Mouse (Mus musculus) kidney, embryonic 14.5 days (tissue): Measurements from ENCODE around the gene Bcl2l13. TPM values are rescaled to one million over a fixed set of nuclear protein-coding genes. Genes with fewer than 3 reads are reported as not detected.

ENCODE experiments used
- ATAC-seq: fragments of 200-750 bp; cut with Nextera tagmentation; 2 replicates; pipeline ENCODE4 v1.8.0; 2017; ENCODE audit warnings: moderate number of reproducible peaks, mild to moderate bottlenecking, moderate TSS enrichment, moderate library complexity; ENCODE audit not compliant: low FRiP score, low TSS enrichment
- H3K27ac ChIP-seq: fragments of 300-500 bp; sonication (generic); 2 replicates; pipeline ENCODE4 v1.5.1; 2014; ENCODE audit warnings: low read depth, mild to moderate bottlenecking, low read length, moderate library complexity, mixed read lengths
- H3K27me3 ChIP-seq: fragments of 300-500 bp; sonication (generic); 2 replicates; pipeline ENCODE4 v1.6.1; 2014; ENCODE audit warnings: mild to moderate bottlenecking, low read length; ENCODE audit not compliant: control insufficient read depth, insufficient read depth
- H3K36me3 ChIP-seq: fragments of 300-500 bp; sonication (generic); 2 replicates; pipeline ENCODE4 v1.6.1; 2014; ENCODE audit warnings: low read length, mixed read lengths; ENCODE audit not compliant: control insufficient read depth, insufficient read depth
- H3K4me1 ChIP-seq: fragments of 300-500 bp; sonication (generic); 2 replicates; pipeline ENCODE4 v1.6.1; 2014; ENCODE audit warnings: low read length, mixed read lengths; ENCODE audit not compliant: control insufficient read depth, insufficient read depth
- H3K4me2 ChIP-seq: fragments of 300-500 bp; sonication (generic); replicated peaks from 2 replicates; pipeline ENCODE4 v1.6.1; 2014; ENCODE audit warnings: low read depth, mild to moderate bottlenecking, low read length
- H3K4me3 ChIP-seq: fragments of 300-500 bp; sonication (generic); 2 replicates; pipeline ENCODE4 v1.5.1; 2014; ENCODE audit warnings: mild to moderate bottlenecking, low read length
- H3K9ac ChIP-seq: fragments of 300-500 bp; sonication (generic); 2 replicates; pipeline ENCODE4 v1.6.1; 2014; ENCODE audit warnings: low read depth, mild to moderate bottlenecking, low read length, moderate library complexity
- H3K9me3 ChIP-seq: fragments of 300-500 bp; sonication (generic); 2 replicates; pipeline ENCODE4 v1.6.1; 2016; ENCODE audit warnings: low read length; ENCODE audit not compliant: control insufficient read depth
- WGBS: fragments of 180-500 bp; shearing (Covaris S2); extraction: QIAGEN DNeasy Blood & Tissue Kit; methylation state at CpG from one replicate; pipeline ENCODE4 v1.1.7; 2014; 5-methylcytosine and 5-hydroxymethylcytosine counted together
- polyA plus RNA-seq: library from polyadenylated mRNA; unstranded; fragments of >200 nt; fragmentation: Nextera tagmentation; extraction: Ambion mirVana; gene quantifications from 2 replicates; pipeline ENCODE4 v1.2.1, GENCODE M21; 2014

The Bcl2l13 gene
- polyA plus RNA-seq, 1 experiment from 2014 or later, result 34.0 TPM

GRCm38 (mm10) chr6:120873874-120874273, 37.9 kb downstream of the Bcl2l13 start:
- no peaks in the 10 kb centered on the region for H3K27me3 ChIP-seq
- no peak overlapping the region for H3K9ac ChIP-seq
- H3K4me3 ChIP-seq, result no peak overlapping the region
- 75% methylated on average over 9 of the region's 9 CpGs for WGBS
- H3K27ac ChIP-seq, result no peak overlapping the region
- H3K36me3 ChIP-seq, result peaks cover 29% of the 10 kb centered on the region
- no peaks in the 10 kb centered on the region for H3K4me1 ChIP-seq
- no peak for ATAC-seq
- H3K4me2 ChIP-seq, result no peak overlapping the region
- no peaks in the 10 kb centered on the region for H3K9me3 ChIP-seq

GRCm38 (mm10) chr6:120879046-120879445, 43.0 kb downstream of the Bcl2l13 start:
- no peak overlapping the region for H3K4me2 ChIP-seq
- H3K27ac ChIP-seq, result no peak overlapping the region
- H3K36me3 ChIP-seq, result peaks cover 40% of the 10 kb centered on the region
- WGBS, result 87% methylated on average over 5 of the region's 5 CpGs
- no peak for ATAC-seq
- H3K4me3 ChIP-seq, result no peak overlapping the region
- no peaks in the 10 kb centered on the region for H3K4me1 ChIP-seq
- no peaks in the 10 kb centered on the region for H3K27me3 ChIP-seq
- peaks cover 4% of the 10 kb centered on the region; the same call in 1 of the 2 replicates for H3K9me3 ChIP-seq
- H3K9ac ChIP-seq, result no peak overlapping the region

GRCm38 (mm10) chr6:120884436-120884835, 48.4 kb downstream of the Bcl2l13 start:
- no peaks in the 10 kb centered on the region for H3K27me3 ChIP-seq
- H3K9ac ChIP-seq, result no peak overlapping the region
- 96% methylated on average over 6 of the region's 6 CpGs for WGBS
- peaks cover 4% of the 10 kb centered on the region; the same call in 1 of the 2 replicates for H3K9me3 ChIP-seq
- no peak overlapping the region for H3K4me3 ChIP-seq
- H3K27ac ChIP-seq, result no peak overlapping the region
- H3K4me1 ChIP-seq, result no peaks in the 10 kb centered on the region
- no peak overlapping the region for H3K4me2 ChIP-seq
- H3K36me3 ChIP-seq, result peaks cover 45% of the 10 kb centered on the region
- ATAC-seq, result no peak

GRCm38 (mm10) chr6:120886696-120887095, 50.7 kb downstream of the Bcl2l13 start:
- Histone ChIP-seq H3K4me2 (no peak overlapping the region), H3K4me3 (no peak overlapping the region), H3K27ac (no peak overlapping the region), H3K27me3 (no peaks in the 10 kb centered on the region), H3K9ac (no peak overlapping the region), H3K36me3 (peaks cover 55% of the 10 kb centered on the region), H3K9me3 (peaks cover 4% of the 10 kb centered on the region; the same call in 1 of the 2 replicates), H3K4me1 (no peaks in the 10 kb centered on the region)
- no peak for ATAC-seq
- 86% methylated on average over 17 of the region's 17 CpGs for WGBS

GRCm38 (mm10) chr6:120894089-120894488, 58.1 kb downstream of the Bcl2l13 start:
- Histone ChIP-seq H3K9me3 (no peaks in the 10 kb centered on the region), H3K27me3 (no peaks in the 10 kb centered on the region), H3K4me3 (no peak overlapping the region), H3K27ac (no peak overlapping the region), H3K36me3 (peaks cover 36% of the 10 kb centered on the region; the same call in 1 of the 2 replicates), H3K9ac (no peak overlapping the region), H3K4me1 (no peaks in the 10 kb centered on the region), H3K4me2 (no peak overlapping the region)
- no peak for ATAC-seq
- WGBS, result 97% methylated on average over 9 of the region's 9 CpGs

GRCm38 (mm10) chr6:120894524-120894923, 58.5 kb downstream of the Bcl2l13 start:
- no peak for ATAC-seq
- Histone ChIP-seq H3K4me1 (no peaks in the 10 kb centered on the region), H3K27me3 (no peaks in the 10 kb centered on the region), H3K4me2 (no peak overlapping the region), H3K4me3 (no peak overlapping the region), H3K27ac (no peak overlapping the region), H3K9me3 (no peaks in the 10 kb centered on the region), H3K9ac (no peak overlapping the region), H3K36me3 (peaks cover 31% of the 10 kb centered on the region; the same call in 1 of the 2 replicates)
- WGBS, result 78% methylated on average over 9 of the region's 9 CpGs

- H3K4me3 ChIP-seq, result no peak overlapping the region
- no peak overlapping the region for H3K27ac ChIP-seq
- 74% methylated on average over 6 of the region's 6 CpGs for WGBS
- H3K9ac ChIP-seq, result no peak overlapping the region
- no peaks in the 10 kb centered on the region for H3K4me1 ChIP-seq
- H3K27me3 ChIP-seq, result no peaks in the 10 kb centered on the region
- H3K4me2 ChIP-seq, result no peak overlapping the region
- peak; percentile 28; the same call in 1 of the 2 replicates for ATAC-seq
- H3K36me3 ChIP-seq, result peaks cover 13% of the 10 kb centered on the region; the same call in 1 of the 2 replicates
- H3K9me3 ChIP-seq, result no peaks in the 10 kb centered on the region
Observed at GRCm38 (mm10) chr6:120898188-120898833, 62.3 kb downstream of the Bcl2l13 start.

- H3K4me2 ChIP-seq, result no peak overlapping the region
- no peak for ATAC-seq
- H3K9ac ChIP-seq, result no peak overlapping the region
- H3K9me3 ChIP-seq, result no peaks in the 10 kb centered on the region
- no peaks in the 10 kb centered on the region for H3K36me3 ChIP-seq
- 90% methylated on average over 14 of the region's 14 CpGs for WGBS
- H3K4me1 ChIP-seq, result no peaks in the 10 kb centered on the region
- no peaks in the 10 kb centered on the region for H3K27me3 ChIP-seq
- no peak overlapping the region for H3K4me3 ChIP-seq
- H3K27ac ChIP-seq, result no peak overlapping the region
Observed at GRCm38 (mm10) chr6:120901776-120902645, 66.0 kb downstream of the Bcl2l13 start.

GRCm38 (mm10) chr6:120903450-120903912, 67.5 kb downstream of the Bcl2l13 start:
- peak; percentile 64; the same call in 1 of the 2 replicates for ATAC-seq
- Histone ChIP-seq H3K4me3 (no peak overlapping the region), H3K4me1 (no peaks in the 10 kb centered on the region), H3K4me2 (no peak overlapping the region), H3K36me3 (no peaks in the 10 kb centered on the region), H3K9me3 (no peaks in the 10 kb centered on the region), H3K27ac (no peak overlapping the region), H3K9ac (no peak overlapping the region), H3K27me3 (no peaks in the 10 kb centered on the region)
- WGBS, result 55% methylated on average over 5 of the region's 5 CpGs
